Mouse (Mus musculus): Measurements from ENCODE around the gene Ebpl.

GRCm38 (mm10) chr14:61349876-61350275 lies 10.4 kb downstream of the Ebpl start:
- TF ChIP-seq CTCF (IDR thresholded peaks at IDR 0.05) (no peak), EP300 (IDR thresholded peaks at IDR 0.05) (no peak)

Data from lung, postnatal 0 days (tissue).